Mouse (Mus musculus): ENCODE results near the gene Slco3a1.

Gene Slco3a1

DNA sequence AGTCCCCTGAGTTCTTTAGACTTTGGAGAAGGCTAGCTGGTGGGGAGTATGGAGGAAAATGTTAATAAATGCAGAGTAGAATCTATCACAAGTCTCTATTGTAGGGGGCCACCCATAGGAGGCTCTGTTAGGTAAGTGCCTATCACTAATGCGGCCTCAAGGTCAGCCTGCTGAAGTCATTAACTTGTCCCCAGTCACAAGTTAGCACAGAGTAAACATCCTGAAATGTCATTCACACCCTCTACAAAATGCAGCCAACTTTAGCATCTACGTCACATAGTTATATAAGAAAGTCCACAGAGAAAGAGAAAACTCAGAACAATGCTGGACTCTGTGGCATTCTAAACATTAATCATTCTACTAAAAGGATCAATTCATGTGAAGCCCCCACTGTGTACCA is 173.5 kb downstream of the Slco3a1 start:
- DNase-seq (ENCODE audit: low read depth), result no peak

DNA sequence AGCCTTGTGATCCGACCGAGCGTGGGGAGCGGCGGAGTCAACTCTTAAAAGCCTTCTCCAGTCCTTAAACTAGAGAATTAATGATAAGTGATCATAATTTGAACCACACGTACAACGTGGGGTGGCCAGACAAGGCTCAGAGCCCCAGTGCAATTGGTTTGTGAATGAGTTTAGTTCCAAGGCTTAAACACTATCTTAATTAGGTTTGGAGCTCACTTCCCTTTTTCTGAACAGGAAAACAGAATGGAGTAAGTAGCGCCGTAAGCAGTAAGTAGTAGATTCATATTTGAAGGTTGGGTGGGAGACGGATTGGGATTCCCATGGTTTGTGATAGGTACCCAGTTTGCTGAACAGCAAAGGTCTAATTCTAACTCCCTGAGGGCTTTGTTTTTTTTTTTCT is 176.7 kb downstream of the Slco3a1 start:
- DNase-seq (ENCODE audit: low read depth), result no peak

DNA sequence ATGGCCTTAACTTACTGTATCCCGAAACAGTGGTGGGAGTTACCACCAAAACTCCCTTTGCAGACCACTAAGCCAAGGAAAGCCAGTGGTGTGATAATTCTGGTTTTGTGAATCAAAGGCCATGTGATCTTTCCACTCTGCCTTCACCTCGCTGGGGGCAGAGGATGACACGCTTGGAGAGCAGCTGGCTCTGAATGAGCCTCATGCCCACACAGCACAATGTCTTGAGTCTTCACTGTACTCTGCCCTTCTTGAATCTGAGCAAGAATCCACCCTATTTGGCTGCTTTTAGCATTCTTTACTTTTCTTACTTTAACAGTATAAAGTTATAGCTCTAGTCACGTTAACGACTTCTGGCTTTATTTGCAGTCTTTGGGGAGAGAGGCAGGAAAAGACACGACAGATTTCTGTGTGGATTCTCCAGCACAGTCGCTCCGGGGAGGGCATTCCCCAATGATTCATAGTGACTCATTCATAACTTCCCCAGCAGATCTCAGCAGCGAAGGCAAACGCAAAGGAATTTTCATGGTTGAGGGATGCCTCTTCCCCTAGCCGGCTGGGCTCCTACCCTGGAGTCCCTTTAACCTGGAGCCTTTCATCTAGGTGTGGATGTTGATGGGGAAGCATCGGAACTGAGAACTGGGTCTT is 178.1 kb downstream of the Slco3a1 start:
- DNase-seq (ENCODE audit: low read depth), result peak; percentile 67

DNA sequence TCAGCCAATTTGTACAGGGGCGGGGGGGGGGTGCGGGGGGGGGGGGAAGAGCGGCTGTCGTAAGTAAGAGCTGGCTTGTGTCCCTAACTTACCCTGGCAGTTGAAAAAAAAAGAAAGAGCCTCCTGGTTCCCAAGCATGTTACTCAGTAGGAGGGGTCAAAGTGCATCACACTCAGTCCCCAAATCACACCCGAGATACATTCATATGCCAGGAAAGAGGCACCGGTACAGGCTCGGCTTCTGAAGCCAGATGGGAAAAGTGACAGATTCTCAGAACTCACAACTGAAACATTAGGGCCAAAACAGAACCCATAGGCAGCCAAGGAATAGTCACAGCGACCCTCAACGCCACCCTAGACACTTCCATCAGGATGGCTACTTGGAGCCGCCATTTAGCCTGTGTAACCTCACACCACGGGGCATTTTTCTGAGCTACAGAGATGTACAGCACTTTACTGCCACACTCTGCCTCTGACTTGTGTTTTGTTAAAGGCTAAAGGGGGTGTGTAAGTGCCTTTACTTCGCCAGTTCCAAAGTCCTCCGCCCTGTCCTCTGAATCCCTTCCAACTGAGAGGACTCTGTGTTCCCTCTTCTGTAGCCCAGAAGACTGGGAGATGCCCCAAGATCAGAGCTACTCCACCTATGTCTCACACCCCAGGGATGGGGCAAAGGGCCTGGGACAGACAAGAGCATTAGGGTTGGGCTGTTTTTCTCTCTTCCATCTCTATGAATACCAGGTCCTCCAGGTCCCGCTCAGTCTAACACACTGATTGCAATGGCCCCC is 179.2 kb downstream of the Slco3a1 start:
- DNase-seq (ENCODE audit: low read depth), result no peak

DNA sequence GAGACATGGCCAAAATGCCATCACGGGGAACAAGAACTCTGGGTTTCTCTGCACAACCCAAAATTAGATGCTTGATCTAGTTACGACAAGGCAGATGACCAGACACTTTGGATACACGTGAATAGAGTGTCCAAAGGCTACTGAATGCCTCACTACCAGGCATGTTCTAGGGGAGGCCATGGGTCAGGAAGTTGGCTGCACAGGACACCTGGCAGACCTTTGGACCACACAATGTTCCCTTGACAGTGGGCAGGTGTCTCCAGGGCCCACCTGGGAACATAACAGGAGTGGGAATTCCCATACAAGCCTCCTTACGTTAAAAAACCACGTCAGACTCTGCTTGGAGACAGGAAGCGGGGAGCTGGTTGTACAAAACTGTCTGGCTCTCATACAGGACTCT is 181.5 kb downstream of the Slco3a1 start:
- DNase-seq (ENCODE audit: low read depth), result no peak

DNA sequence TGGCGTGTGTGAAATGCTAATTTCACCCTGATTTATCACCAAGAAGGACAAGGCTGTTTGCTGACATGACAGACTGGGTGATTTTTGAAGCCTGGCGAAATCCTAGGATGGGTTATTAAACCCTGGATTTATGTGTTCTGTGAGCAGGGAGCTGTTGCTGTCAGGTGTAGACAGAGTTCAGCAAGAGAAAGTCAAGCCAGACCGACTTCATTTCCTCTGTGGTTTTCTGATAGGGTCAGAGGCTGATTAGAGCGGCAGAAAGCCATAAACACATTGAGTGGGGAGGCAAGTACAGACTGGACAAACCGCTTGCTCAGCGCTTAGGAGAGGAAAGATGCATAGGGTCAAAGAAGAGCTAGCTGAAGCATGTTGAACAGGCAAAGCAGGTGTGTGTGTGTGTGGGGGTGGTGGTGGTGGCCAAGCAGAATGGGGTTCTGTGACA is 182.4 kb downstream of the Slco3a1 start:
- DNase-seq (ENCODE audit: low read depth), result no peak

DNA sequence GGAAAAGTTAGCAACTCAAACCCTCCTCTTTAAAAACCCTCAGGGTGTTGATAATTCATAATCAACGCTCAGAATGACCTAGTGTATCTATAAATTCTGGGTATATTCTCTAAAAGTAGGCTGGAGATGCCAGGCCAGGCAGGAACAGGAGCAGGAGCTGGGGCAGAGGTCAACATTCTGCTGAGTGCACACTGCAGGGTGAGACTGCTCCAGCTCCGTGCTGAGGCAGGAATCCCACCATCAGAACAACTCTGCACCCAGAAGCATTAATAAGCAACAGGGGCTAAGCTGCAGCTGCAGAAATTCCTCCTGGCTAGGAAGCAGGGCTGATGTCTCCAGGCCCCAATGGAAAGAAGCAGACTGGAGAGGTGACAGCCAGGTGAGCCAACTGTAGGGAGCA is 182.9 kb downstream of the Slco3a1 start:
- DNase-seq (ENCODE audit: low read depth), result no peak

DNA sequence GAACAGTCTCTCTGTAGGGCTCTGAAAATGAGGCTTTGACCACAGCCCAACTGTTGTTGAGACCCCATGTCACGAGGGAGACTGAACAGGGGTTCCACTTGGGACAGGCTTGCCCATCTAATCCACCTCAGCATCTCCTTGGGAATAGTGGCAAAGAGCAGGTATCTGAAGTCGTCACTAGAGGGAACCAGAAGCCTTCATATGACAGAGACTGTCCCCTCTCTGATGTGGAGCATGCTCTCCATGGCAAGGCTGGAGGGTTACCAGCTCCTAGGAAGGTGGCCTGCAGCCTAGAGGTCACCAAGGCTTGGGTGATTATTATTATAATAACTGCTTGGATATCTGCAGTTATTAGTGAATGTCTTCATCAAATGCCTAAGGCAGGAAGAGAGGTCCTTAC is 183.4 kb downstream of the Slco3a1 start:
- no peak for DNase-seq (ENCODE audit: low read depth)

DNA sequence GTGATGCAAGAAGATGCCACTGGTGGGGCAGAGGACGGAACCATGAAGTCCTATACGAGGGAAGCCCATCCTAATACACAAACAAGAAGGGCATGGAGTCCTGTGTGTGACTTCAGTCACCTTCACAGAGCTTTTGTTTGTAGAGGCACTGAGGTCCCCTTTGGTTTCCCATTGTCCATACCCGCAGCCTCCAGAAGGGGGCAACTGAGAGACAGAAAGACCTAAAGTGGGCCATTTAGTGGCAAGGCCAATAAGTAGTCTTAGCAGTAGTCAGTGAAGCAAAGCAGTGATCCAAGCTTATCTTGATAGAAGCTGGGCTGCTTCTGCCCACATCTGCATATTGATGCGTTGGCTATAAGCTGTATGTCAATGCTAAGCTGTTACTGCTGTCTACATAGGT is 184.9 kb downstream of the Slco3a1 start:
- DNase-seq (ENCODE audit: low read depth), result no peak

DNA sequence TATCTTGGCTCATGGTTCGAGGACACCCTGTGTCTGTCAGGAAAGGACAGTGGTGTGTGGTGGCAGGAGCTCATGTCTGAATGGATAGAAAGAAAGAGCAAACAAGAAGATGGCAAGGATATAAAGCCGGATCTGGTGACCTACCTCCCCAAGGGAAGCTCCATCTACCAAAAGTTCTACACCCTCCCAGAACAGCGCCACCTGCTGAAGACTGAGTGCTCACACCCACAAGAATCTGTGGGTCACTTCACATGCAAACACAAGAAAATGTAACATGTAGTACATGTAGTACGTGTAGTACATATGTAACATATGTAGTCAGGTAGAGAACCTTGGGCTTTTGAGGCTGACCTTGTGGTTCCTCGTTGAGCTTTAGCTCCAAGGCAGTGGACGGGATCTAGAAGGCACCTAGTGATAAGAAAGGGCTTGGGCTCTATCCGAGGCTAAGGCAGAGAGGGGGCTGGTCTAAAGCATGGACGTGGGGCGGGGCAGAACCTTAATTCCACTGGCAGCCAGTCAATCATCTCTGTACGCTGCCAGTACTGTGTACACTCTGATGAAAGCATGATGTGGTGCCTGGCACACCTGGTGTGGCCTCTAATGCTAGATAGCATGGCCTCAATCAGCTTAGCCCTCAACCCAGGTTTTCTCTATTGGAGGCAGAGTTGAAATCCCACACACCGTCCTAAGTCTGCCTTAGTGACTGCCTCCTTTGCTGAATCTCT is 186.2 kb downstream of the Slco3a1 start:
- DNase-seq (ENCODE audit: low read depth), result no peak

DNA sequence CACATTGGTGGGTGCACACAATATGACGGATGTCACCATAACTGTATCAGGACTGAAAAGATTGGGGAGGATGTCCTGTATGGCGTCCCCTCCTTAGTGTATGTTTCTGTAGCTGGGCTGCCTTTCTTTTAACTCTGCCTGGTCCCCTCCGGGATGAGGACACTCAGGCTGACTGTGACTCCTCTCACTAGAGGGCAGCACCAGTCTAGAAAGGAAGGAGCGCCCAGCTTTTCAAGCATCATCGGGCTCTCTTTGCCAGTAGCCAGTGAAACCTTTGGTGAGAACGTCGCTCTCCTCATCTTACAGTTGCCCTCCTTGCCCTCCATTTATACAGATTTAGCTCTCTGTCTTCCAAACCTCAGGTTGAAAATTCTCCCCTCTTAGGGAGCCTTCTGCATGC is 187.2 kb downstream of the Slco3a1 start:
- no peak for DNase-seq (ENCODE audit: low read depth)

DNA sequence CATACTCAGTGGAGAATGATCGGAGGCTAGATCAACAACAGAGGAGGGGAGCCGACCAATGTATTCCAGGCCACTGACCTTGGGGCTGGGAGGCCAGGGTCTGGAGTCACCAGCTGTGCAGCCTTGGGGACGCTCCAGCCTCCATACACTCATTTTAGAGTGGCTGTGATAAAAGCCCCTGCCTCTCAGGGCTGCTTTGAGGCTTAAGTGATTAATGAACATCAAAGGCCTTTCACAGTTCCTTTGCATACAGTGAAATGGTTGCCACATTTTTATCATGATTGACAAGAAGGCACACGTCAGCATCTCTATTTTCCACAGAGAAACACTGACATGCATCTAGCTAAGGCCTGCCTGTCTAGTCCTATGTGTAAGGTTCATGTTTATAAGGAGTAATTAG is 189.0 kb downstream of the Slco3a1 start:
- DNase-seq (ENCODE audit: low read depth), result no peak

DNA sequence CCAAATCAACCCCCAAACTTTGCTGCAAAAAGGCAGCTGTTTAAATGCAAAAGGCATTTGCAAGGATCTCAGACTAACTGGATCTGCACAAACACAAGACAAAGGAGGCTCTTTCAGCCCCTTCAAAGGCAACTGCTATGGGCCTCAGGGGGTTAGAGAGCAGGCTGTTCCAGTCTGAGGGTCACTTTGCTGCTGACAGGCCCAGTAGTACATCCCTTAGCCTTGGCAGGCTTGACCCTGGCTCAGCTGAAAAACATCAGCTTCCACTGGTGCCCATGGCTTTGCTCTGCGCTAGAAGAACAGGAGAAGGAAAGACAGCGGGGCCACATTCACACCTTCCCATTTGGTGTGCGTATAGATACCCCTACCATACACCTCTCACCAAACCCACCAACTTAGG is 189.6 kb downstream of the Slco3a1 start:
- no peak for DNase-seq (ENCODE audit: low read depth)

DNA sequence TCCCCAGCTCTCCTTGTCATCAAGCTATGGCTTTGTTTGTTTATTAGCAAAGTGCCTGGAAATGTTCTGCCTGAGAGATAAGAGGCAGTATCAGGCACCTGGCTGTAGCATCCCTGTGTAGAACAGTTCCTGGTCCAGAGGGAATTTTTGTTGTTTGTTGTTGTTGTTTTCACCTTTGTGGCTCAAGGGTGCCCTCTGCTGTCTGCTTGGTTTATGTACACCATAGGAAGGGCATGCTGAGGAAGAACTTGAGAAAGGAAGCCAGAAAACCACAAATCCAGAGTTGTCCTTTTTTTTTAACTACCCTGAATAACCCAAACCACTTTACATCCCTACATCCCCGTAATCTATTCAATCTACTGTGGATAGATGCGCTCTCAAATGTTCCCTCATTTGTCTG is 191.1 kb downstream of the Slco3a1 start:
- DNase-seq (ENCODE audit: low read depth), result no peak

DNA sequence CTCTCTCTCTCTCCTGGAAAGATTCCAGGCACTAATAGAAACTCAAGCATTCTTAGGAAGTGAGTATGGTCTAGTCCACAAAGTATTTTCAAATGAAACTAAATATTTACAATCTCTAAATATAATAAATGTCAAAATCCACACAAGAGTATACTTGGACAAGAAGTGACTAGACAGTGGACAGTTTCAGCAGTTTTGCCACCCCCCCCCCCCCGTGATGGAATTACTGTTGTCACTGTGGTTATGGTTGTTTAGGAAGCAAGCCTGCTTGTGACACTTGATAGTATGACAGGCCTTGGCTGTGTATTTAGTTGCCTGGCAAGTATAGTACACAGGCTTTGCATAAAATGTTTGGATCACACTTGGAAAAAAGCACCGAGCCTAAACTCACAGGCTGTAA is 192.9 kb downstream of the Slco3a1 start:
- DNase-seq (ENCODE audit: low read depth), result no peak

DNA sequence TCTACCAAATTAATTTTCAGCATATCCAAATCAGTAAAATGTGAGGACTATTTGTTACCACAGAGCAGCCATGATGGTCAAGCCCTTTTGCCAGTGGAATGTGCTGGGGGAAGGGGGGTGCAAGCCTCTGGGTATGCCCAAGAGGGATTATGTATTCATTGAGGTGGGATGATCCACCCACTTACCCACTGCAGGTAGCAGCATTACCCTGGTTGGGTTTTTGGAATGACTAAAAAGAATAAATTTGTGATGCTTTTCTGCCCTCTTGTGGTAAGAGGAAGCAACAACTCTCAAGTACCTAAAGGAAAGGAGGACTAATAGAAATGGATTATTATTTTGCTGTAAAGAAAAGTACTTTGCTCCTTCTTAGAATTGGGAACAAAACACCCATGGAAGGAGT is 197.6 kb downstream of the Slco3a1 start:
- DNase-seq (ENCODE audit: low read depth), result no peak

DNA sequence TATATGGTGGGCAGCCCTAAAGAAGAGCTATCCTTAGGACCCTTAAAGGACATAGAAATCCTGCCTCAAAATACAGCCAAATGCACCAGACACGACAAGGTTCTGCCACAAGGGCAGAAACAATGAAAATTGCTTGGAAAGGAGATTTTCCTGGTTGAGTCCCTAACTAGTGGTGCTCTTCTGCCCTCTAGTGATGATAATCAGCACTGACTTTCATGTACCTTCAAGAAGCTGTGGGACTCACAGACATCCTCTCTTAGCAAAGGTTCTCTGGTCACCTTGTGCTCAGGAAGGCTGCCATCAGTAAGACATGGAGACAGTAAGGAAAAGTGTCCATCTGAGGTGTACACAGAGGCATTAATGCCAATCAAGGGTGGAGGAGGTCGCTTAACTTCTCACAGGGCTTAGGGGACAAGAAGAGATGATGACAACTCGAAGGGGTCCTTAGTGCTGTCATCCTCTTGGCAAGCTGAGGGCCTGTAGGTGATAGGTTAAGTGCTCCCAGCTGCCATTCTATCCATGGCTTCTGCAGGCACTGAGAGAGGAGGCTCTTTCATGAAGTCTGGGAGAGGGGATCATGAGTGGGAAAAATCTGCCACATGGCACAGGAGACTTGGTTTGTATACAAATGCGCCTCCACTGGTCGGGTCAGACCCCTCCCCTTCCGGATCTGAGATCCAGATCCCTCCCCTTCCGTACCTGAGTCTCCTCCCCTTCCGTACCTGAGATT is 199.9 kb downstream of the Slco3a1 start:
- DNase-seq (ENCODE audit: low read depth), result peak; percentile 56

DNA sequence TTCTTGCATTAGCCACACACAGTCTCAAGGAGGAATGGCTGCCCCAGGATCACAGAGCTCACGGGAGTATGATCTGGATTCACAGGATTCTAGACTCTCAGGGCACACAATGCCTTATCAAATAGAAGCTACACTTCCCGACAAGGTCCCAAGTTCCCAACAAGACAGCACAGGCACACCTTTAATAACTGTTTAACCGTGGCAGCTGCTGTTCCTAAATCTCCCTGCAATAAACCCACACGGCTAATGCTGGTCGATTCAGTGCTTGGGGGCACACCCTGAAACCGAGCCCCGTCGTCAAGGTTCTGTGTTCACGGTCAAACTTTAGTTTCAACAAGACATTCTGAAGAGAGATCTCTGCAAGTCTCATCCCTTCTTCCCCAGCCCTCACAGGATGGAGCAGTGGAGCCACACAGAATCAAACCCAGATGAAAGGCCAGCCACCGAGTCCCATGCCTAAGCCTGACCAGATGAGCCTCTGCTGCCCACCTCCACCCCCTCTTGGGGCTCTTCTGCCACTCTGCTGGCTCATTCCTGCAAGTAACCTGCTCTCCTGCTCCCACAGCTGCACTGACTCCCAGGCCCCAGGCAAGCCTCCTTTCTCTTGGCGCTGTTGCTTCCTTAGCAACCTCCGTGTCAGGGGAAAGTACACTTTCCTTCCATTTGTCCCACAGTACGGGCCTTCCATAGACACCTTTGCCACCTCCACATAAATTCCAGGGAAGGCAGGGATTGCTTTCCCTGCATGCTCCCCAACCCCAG is 200.7 kb downstream of the Slco3a1 start:
- no peak for DNase-seq (ENCODE audit: low read depth)

DNA sequence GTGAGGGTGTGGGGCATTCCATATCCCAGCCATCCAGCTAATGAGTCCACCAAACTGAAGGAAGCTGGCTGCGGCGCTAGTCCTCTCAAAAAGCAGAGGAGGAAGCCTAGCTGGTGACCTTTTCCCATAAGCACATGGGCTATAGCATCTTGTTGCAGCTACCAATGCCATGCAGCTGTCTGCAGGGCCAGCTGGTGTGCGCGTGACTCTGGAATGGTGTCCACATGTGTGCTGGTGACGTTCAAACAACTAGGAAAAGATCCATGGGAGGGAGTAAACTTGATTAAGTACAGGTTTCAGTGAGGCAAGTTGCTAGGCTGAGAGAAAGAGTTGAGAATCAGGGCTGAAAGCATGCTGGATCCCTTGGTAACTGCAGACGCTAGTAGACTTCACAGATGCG is 201.3 kb downstream of the Slco3a1 start:
- DNase-seq (ENCODE audit: low read depth), result no peak

DNA sequence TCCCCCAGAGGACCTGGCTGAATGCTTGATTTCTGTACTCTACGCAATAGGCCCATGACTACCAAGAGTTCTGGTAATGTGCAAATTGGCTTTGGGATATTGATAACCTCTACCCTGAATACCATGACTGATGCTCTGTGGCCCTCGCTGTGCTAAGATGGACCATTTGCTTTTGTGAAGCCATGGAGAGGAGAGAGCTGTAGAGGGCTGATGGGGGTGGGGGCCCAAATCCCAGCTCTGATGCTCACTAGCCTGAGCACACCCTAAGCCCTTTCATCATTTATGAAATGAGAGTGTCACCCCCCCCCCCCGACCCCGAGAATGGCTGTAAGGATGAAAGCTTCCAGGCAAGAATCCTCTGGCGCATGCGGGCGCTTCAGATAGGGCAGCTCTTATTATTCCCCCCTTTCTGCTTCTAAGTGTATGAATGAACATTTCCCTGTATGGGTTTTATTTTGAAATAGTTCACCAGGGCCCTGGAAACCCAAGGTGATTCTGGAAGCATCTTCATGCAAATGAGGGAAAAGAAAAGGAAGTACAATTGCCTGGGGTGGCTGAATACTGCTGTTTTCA is 206.2 kb downstream of the Slco3a1 start:
- DNase-seq (ENCODE audit: low read depth), result no peak

DNA sequence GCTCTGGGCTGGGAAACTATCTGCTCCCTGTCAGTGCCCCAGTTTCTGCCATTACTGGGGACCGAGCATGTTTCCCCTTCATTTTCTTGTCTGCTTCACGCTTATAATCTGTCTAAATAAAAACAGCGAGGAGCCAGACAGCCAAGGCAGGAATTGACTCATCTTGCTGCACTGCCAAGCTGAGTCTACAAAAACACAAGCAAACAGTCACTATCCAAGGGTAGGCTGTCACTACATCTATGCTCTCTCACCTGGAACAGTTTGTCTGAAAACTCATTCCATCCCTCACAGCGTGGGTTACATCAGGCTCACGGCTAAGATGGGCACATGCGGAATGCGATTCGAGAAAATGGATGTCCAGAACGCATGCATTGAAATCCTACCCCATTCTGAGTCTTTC is 207.6 kb downstream of the Slco3a1 start:
- no peak for DNase-seq (ENCODE audit: low read depth)

Data from fibroblast of lung, adult 2 months (primary cell).